Mouse (Mus musculus): Measurements from ENCODE around the gene Gm26657. TPM values are rescaled to one million over a fixed set of nuclear protein-coding genes. Genes with fewer than 3 reads are reported as not detected.

Gene Gm26657
- polyA plus RNA-seq (2014; fragmentation: Nextera tagmentation; extraction: Ambion mirVana): not detected in 2 replicates

DNA sequence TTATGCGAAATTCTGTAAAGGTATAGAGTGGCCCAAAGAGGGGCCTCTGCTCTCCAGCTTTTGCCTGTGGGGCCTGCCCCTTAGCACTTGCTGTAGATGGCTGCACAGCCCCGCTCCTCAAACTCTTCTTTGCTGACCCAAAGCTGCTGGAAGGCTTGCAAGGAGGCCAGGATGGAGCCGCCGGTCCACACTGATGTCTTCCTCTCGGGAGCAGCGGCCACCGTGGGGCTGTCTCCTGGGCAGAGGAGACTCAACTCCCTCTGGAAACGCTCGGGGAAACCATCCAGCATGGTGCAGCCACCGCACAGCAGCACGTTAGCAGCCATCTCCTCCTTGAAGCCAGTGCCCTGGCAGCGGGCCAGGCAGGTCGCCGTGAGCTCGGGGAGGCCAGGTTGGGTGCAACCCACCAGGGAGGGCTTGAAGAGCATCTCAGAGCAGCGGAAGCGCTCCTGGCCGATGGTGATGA lies at the start of gene Gm26657:
Gm26657 (plus strand) TSS at position 51 of the 466 bp plus-strand sequence.
- Histone ChIP-seq H3K9me3 (ENCODE audit: control insufficient read depth, low read length) (no peaks in the 10 kb centered on the region), H3K4me1 (ENCODE audit: control insufficient read depth, insufficient read depth, low read length) (no peaks in the 10 kb centered on the region), H3K36me3 (ENCODE audit: control insufficient read depth, insufficient read depth, low read length) (no peaks in the 10 kb centered on the region), H3K4me2 (replicated peaks; ENCODE audit: low read depth, low read length) (no peak within 1 kb of the TSS), H3K27ac (ENCODE audit: low read depth, low read length) (no peak within 1 kb of the TSS), H3K9ac (ENCODE audit: low read depth, low read length) (no peak within 1 kb of the TSS), H3K4me3 (ENCODE audit: low read length) (no peak within 1 kb of the TSS), H3K27me3 (ENCODE audit: control insufficient read depth, insufficient read depth, low read length) (no peaks in the 10 kb centered on the region)
- 93% methylated on average over 18 of the region's 18 CpGs for WGBS
- no peak for ATAC-seq (ENCODE audit: low FRiP score, low TSS enrichment)

DNA sequence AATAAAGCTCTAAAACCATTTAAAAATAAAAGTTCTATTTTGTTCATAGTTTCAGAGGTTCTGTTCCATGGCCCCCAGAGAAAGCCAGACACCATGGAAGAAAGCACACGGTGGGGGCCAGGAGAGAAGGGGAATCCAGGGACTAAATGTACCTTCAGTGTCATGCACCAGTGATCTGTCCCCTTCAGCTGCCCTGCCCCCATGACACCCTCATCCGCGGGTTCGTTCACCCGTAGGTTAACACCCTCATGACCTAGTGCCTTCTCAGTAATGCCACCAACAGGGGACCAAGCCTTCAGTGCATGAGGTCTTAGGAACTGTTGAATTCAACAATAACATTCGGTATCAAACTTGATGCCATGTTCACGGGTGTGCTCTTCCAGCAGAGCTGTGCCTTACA lies 43.5 kb upstream of the Gm26657 start:
- H3K4me3 ChIP-seq (ENCODE audit: low read length): no peak overlapping the region
- no peaks in the 10 kb centered on the region for H3K9me3 ChIP-seq (ENCODE audit: control insufficient read depth, low read length)
- 60% methylated on average over 7 of the region's 7 CpGs for WGBS
- ATAC-seq (ENCODE audit: low FRiP score, low TSS enrichment): no peak
- H3K36me3 ChIP-seq (ENCODE audit: control insufficient read depth, insufficient read depth, low read length): no peaks in the 10 kb centered on the region
- H3K9ac ChIP-seq (ENCODE audit: low read depth, low read length): no peak overlapping the region
- no peak overlapping the region for H3K27ac ChIP-seq (ENCODE audit: low read depth, low read length)
- H3K27me3 ChIP-seq (ENCODE audit: control insufficient read depth, insufficient read depth, low read length): no peaks in the 10 kb centered on the region
- H3K4me1 ChIP-seq (ENCODE audit: control insufficient read depth, insufficient read depth, low read length): no peaks in the 10 kb centered on the region
- no peak overlapping the region for H3K4me2 ChIP-seq (replicated peaks; ENCODE audit: low read depth, low read length)

DNA sequence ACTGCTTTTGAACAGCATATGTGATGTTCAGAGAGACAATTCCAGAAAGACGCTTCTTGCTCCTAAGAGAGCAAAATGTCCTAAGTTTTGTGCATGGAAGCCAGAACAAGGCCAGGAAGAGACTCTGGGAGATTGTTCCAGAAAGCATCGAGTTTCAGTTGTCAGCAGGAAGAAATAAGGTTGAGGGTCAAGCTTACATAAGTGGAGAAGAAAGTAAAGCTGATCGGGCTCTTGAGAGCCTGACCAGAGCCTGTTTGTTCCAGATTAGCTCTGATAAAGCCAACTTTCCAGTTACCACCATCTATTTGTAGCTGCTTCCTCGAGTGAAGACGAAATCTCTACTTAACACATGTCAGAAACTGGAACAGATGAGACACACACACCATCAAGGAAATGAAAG lies 41.2 kb upstream of the Gm26657 start:
- ATAC-seq (ENCODE audit: low FRiP score, low TSS enrichment): no peak
- no peaks in the 10 kb centered on the region for H3K27me3 ChIP-seq (ENCODE audit: control insufficient read depth, insufficient read depth, low read length)
- no peaks in the 10 kb centered on the region for H3K9me3 ChIP-seq (ENCODE audit: control insufficient read depth, low read length)
- no peak overlapping the region for H3K4me2 ChIP-seq (replicated peaks; ENCODE audit: low read depth, low read length)
- no peak overlapping the region for H3K27ac ChIP-seq (ENCODE audit: low read depth, low read length)
- H3K4me3 ChIP-seq (ENCODE audit: low read length): no peak overlapping the region
- H3K9ac ChIP-seq (ENCODE audit: low read depth, low read length): no peak overlapping the region
- 45% methylated on average over 5 of the region's 5 CpGs for WGBS
- no peaks in the 10 kb centered on the region for H3K36me3 ChIP-seq (ENCODE audit: control insufficient read depth, insufficient read depth, low read length)
- 0 out of 2 replicates have a peak, but pooled peaks cover 3% of the 10 kb centered on the region for H3K4me1 ChIP-seq (ENCODE audit: control insufficient read depth, insufficient read depth, low read length)

DNA sequence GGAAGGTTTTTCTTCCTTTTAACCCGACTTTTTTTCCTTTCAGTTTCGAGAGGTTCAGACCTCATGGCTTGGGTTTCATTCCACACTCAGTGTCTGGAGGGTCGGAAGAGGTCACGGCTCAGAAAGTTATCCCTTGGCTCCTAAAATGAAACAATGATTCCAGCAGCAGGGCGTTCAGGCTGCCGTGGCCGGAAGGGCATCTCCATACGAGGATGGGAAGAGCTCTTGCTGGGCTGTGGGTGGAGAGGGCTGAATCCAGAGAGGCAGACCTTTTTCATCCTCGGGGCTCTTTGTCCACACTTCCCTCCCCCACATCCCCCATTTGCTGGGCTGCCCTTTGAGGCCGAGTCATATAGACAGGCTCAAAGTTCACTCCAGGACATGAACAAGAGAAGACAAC lies 37.6 kb upstream of the Gm26657 start:
- Histone ChIP-seq H3K9ac (ENCODE audit: low read depth, low read length) (no peak overlapping the region), H3K4me1 (ENCODE audit: control insufficient read depth, insufficient read depth, low read length) (0 out of 2 replicates have a peak, but pooled peaks cover 3% of the 10 kb centered on the region), H3K27me3 (ENCODE audit: control insufficient read depth, insufficient read depth, low read length) (no peaks in the 10 kb centered on the region), H3K27ac (ENCODE audit: low read depth, low read length) (no peak overlapping the region), H3K9me3 (ENCODE audit: control insufficient read depth, low read length) (no peaks in the 10 kb centered on the region), H3K36me3 (ENCODE audit: control insufficient read depth, insufficient read depth, low read length) (no peaks in the 10 kb centered on the region), H3K4me3 (ENCODE audit: low read length) (no peak overlapping the region), H3K4me2 (replicated peaks; ENCODE audit: low read depth, low read length) (no peak overlapping the region; the same call in 1 of the 2 replicates)
- ATAC-seq (ENCODE audit: low FRiP score, low TSS enrichment): no peak
- WGBS: 12% methylated on average over 10 of the region's 10 CpGs

DNA sequence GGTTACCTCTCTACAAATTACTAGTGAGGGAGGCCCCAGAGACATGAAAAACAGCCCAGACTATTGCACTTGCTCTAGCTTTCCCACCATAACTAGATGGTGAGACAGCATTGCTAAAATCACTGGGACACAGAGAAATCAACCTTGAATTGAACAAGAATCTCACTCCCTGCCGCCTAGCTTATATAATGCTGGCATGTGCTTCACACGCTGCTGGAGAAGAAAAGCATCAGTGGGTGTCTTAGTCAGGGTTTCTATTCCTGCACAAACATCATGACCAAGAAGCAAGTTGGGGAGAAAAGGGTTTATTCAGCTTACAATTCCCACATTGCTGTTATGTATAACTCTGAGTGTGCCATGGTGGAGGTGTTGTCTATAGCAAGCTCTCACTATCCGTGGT lies 26.7 kb upstream of the Gm26657 start:
- no peak overlapping the region for H3K4me2 ChIP-seq (replicated peaks; ENCODE audit: low read depth, low read length)
- no peak overlapping the region for H3K4me3 ChIP-seq (ENCODE audit: low read length)
- H3K9me3 ChIP-seq (ENCODE audit: control insufficient read depth, low read length): no peaks in the 10 kb centered on the region
- H3K36me3 ChIP-seq (ENCODE audit: control insufficient read depth, insufficient read depth, low read length): no peaks in the 10 kb centered on the region
- H3K9ac ChIP-seq (ENCODE audit: low read depth, low read length): no peak overlapping the region
- 90% methylated on average over 3 of the region's 3 CpGs for WGBS
- H3K4me1 ChIP-seq (ENCODE audit: control insufficient read depth, insufficient read depth, low read length): peaks cover 3% of the 10 kb centered on the region; the same call in 1 of the 2 replicates
- no peak overlapping the region for H3K27ac ChIP-seq (ENCODE audit: low read depth, low read length)
- ATAC-seq (ENCODE audit: low FRiP score, low TSS enrichment): no peak
- H3K27me3 ChIP-seq (ENCODE audit: control insufficient read depth, insufficient read depth, low read length): no peaks in the 10 kb centered on the region

GRCm38 (mm10) chr4:56716801-56717200 lies 23.1 kb upstream of the Gm26657 start:
- WGBS: 64% methylated on average over 5 of the region's 5 CpGs
- no peak overlapping the region for H3K9ac ChIP-seq (ENCODE audit: low read depth, low read length)
- no peak for ATAC-seq (ENCODE audit: low FRiP score, low TSS enrichment)

DNA sequence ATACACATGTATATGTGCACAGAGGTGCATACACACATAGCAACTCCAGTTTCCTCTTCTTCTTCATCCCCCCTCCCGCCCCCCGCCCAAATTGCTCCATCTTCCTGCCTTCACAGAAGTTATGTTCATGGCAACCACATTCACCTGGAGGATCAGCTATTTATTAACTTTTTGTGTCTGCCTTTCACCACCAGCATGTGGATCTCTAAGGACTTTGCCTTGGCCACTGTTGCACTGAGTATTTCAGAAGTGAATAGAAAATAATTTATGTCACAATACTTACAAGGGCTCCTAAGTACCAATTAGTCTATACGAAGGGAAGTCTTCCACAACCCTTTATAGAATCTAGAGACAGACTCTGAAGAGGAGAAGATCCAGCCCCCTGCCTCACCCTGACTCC lies 21.9 kb upstream of the Gm26657 start:
- Histone ChIP-seq H3K4me1 (ENCODE audit: control insufficient read depth, insufficient read depth, low read length) (no peaks in the 10 kb centered on the region), H3K4me2 (replicated peaks; ENCODE audit: low read depth, low read length) (no peak overlapping the region), H3K27me3 (ENCODE audit: control insufficient read depth, insufficient read depth, low read length) (no peaks in the 10 kb centered on the region), H3K9ac (ENCODE audit: low read depth, low read length) (no peak overlapping the region), H3K9me3 (ENCODE audit: control insufficient read depth, low read length) (no peaks in the 10 kb centered on the region), H3K36me3 (ENCODE audit: control insufficient read depth, insufficient read depth, low read length) (no peaks in the 10 kb centered on the region), H3K27ac (ENCODE audit: low read depth, low read length) (no peak overlapping the region), H3K4me3 (ENCODE audit: low read length) (no peak overlapping the region)
- 87% methylated on average over 3 of the region's 3 CpGs for WGBS
- ATAC-seq (ENCODE audit: low FRiP score, low TSS enrichment): no peak

More at GRCm38 (mm10) chr4:56716801-56717200, 23.1 kb upstream of the Gm26657 start:
- H3K4me1 ChIP-seq (ENCODE audit: control insufficient read depth, insufficient read depth, low read length): no peaks in the 10 kb centered on the region
- H3K36me3 ChIP-seq (ENCODE audit: control insufficient read depth, insufficient read depth, low read length): no peaks in the 10 kb centered on the region
- no peaks in the 10 kb centered on the region for H3K27me3 ChIP-seq (ENCODE audit: control insufficient read depth, insufficient read depth, low read length)
- no peak overlapping the region for H3K27ac ChIP-seq (ENCODE audit: low read depth, low read length)
- no peaks in the 10 kb centered on the region for H3K9me3 ChIP-seq (ENCODE audit: control insufficient read depth, low read length)
- no peak overlapping the region for H3K4me3 ChIP-seq (ENCODE audit: low read length)
- no peak overlapping the region for H3K4me2 ChIP-seq (replicated peaks; ENCODE audit: low read depth, low read length)

DNA sequence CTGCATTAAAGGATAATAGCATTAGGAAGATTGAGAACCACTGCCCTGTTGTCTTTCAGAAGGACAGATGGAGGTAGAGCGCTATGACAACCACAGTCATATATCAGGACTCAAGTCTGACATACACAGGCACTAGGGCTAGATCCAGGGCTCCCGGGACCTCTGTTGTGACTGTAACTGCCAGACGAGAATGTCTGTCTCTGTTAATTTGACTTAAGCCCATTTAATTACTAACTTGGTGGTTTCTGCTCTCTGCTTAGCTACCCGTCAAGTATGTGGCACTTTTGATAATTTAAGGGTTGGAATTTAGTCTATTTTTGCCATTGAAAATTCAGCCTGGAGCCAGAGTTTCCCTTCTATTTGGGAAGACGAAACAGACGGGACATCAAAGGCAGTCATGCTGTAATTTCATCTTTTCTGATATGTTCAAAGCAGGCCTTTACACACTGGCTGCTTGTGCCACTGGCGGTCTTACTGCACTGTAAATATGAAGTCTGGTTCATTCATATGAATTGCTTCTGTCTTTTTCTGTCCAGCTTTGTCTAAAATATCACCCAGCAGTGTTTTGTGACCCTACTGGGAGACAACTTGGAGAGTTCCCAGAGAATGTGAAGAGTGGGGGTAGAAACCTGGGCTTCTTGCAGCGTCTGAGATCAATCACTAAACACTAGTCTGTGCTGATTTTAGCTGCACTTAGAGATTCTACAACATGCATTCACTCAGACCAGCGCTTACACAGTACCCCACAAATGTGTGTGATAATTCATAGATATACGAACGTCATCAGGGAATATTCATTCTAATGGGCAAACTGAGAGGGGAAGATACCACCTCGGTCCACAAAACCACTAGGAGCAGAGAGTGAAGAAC lies 21.1 kb upstream of the Gm26657 start:
- H3K9me3 ChIP-seq (ENCODE audit: control insufficient read depth, low read length): no peaks in the 10 kb centered on the region
- H3K9ac ChIP-seq (ENCODE audit: low read depth, low read length): no peak overlapping the region
- H3K4me2 ChIP-seq (replicated peaks; ENCODE audit: low read depth, low read length): no peak overlapping the region
- no peaks in the 10 kb centered on the region for H3K4me1 ChIP-seq (ENCODE audit: control insufficient read depth, insufficient read depth, low read length)
- no peak overlapping the region for H3K4me3 ChIP-seq (ENCODE audit: low read length)
- WGBS: 64% methylated on average over 12 of the region's 12 CpGs
- ATAC-seq (ENCODE audit: low FRiP score, low TSS enrichment): no peak
- no peak overlapping the region for H3K27ac ChIP-seq (ENCODE audit: low read depth, low read length)
- H3K36me3 ChIP-seq (ENCODE audit: control insufficient read depth, insufficient read depth, low read length): no peaks in the 10 kb centered on the region
- H3K27me3 ChIP-seq (ENCODE audit: control insufficient read depth, insufficient read depth, low read length): no peaks in the 10 kb centered on the region

- Histone ChIP-seq H3K27me3 (ENCODE audit: control insufficient read depth, insufficient read depth, low read length) (no peaks in the 10 kb centered on the region), H3K4me2 (replicated peaks; ENCODE audit: low read depth, low read length) (no peak overlapping the region), H3K9ac (ENCODE audit: low read depth, low read length) (no peak overlapping the region), H3K4me1 (ENCODE audit: control insufficient read depth, insufficient read depth, low read length) (no peaks in the 10 kb centered on the region), H3K27ac (ENCODE audit: low read depth, low read length) (no peak overlapping the region), H3K4me3 (ENCODE audit: low read length) (no peak overlapping the region), H3K36me3 (ENCODE audit: control insufficient read depth, insufficient read depth, low read length) (no peaks in the 10 kb centered on the region), H3K9me3 (ENCODE audit: control insufficient read depth, low read length) (no peaks in the 10 kb centered on the region)
- no peak for ATAC-seq (ENCODE audit: low FRiP score, low TSS enrichment)
- 69% methylated on average over 9 of the region's 9 CpGs for WGBS
Measured at GRCm38 (mm10) chr4:56719456-56719855, 20.4 kb upstream of the Gm26657 start.
